Mouse (Mus musculus) T-helper 1 cell (primary cell): ENCODE measurements around the gene Rnf39.

Experiments
- in situ Hi-C: fragments of 300-600 bp; cut with MboI, MseI; formaldehyde crosslinking; loops from one replicate; pipeline ENCODE4 v1.15.1; 2025; ENCODE audit warnings: high pct_unique_total_duplicates

Gene Rnf39

DNA sequence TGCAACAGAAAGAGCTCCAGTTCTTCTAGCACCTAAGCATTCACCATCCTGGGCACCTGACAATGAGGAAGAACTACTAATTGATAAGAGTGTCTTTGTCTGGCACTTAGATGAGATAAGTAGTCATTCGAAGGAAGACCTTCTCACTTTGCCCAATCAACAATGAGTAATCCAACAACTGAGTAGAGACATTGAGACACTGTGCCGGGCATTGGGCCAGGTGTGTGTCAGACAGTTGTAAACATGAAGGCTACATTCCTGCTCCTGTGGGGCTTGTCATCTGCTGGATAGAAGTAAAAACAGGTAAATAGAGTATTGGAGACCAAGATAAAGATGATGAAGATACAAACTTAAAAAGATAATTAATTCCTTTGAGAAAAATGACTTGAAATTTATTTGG is 4.7 kb upstream of the Rnf39 start:
- in situ Hi-C loops = no loop called here

DNA sequence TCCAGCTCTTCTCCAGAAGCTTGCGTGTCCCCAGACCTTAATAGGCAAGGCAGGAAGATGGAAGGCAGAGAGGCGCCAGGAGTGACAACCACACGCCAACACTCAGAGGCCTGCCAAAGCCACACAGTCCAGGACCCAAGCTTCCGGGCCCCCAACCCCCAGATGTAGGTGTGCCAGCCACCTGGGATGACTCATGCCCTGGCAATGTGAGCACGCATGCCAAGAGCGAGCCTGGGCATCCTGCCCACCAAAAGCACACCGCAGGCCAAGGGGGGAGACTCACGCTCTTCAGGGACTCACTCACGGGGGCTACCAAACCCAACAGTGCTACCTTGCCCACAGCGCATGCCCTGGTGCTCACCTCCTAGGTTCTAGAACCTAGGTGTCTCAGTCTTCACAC is 327 bp upstream of the Rnf39 start:
- in situ Hi-C loops = loop anchor here (5.0 to 10.0 kb wide), 2 partner anchors 105 to 332 kb away; partner anchors contain the start of genes Gabbr1 and H2-M3

DNA sequence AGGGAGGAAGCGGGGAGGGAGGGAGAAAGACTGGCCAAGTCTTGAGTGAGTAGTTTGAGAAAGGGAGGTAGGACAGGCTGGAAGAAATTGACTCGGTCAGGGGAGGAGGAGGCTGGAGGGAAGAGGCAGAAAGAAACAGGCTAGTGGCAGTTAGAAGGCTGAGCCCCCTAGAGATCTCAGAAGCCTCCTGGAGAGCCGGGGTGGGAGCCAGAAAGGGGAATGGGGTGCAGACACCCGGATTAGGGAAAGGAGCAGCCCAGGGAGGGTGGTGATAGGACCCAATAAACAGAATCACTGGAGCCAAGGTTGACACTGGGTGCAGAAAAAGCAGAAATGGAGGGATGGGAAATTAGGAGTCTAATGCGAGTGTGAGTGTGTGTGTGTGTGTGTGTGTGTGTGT is 973 bp downstream of the Rnf39 start:
- in situ Hi-C loops = loop anchor here (5.0 to 10.0 kb wide), 2 partner anchors 104 to 331 kb away; partner anchors contain the start of genes Gabbr1 and H2-M3

DNA sequence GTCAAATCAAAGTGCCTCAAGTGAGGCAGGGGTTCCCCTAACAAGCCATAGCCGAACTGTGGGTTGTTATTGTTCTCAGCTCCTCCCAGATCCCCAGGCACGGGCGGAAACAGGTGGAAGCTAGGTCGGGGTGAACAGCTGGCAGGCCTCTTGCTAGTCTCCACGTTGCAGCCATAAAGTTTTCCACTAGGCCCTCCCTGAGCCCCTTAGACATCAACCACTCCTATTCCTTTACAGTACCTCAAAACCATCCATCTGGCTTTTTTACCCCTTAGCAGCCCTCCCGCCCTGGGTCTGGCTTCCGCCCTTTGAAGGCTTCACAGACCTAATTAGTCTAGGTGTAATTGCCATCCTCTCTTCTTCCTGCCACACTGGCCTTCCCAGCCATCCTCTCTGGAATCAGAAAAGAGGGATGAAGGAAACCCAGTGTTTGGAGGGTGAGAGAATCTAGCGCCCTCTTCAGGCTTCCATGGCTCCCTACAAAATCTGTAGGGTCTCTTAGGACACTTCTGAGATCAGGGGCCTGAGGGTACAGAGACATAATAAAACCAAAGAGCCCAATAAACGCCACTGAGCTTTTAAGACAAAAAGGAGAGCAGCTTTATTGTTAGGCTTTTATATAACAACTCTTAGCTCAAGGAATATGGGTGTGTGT is 1.5 kb downstream of the Rnf39 start:
- in situ Hi-C loops = loop anchor here (5.0 to 10.0 kb wide), 2 partner anchors 103 to 331 kb away; partner anchors contain the start of genes Gabbr1 and H2-M3

DNA sequence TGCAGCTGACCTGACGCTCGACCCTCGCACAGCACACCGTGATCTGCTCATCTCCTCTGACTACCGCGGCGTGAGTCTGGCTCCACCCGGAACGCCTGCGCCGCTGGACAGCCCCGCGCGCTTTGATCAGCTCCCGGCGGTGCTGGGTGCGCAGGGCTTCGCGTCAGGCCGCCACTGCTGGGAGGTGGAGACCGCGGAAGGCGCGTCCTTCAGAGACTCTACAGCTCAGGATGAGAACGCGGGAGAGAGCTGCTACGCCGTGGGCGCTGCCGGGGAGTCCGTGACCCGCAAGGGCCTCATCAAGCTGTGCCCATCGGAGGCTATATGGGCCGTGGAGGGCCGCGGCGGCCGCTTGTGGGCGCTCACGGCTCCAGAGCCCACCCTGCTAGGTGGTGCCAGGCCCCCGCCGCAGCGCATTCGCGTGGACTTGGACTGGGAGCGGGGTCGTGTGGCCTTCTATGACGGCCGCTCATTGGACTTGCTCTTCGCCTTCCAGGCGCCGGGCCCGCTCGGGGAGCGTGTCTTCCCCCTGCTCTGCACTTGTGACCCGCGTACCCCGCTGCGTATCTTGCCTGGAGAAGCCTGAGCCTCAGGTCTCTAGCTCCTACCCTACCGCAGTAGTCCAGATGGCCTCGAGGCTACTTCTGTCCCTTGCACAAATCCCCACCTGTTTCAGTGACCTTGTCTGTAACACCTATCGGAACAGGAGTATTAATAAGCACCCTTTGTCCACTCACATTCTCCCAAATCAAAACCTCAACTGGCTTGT is 4.5 kb downstream of the Rnf39 start:
- in situ Hi-C loops = loop anchor here (10.0 kb wide), 1 partner anchor 328 kb away; the partner anchor contains the start of gene H2-M3

DNA sequence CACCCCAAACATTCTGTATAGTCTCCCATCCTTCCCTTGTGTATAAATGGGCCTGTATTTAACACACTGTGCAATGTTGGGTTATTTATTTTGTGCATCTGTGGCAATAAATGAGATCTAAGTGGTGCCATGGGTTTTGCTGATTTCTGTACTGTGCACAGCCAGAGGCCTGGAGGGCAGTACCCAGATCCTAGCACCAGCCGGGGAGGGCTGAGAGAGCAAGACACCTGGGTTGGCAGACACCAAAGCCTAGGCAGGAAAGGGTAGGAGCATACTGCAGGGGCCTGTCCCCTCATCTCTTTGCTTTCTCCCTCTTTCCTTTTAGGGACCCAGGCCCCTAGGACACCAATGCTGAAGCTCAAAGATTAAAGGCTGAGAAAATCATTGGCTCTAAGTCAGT is 5.6 kb downstream of the Rnf39 start:
- in situ Hi-C loops = loop anchor here (10.0 kb wide), 1 partner anchor 327 kb away; the partner anchor contains the start of gene H2-M3

DNA sequence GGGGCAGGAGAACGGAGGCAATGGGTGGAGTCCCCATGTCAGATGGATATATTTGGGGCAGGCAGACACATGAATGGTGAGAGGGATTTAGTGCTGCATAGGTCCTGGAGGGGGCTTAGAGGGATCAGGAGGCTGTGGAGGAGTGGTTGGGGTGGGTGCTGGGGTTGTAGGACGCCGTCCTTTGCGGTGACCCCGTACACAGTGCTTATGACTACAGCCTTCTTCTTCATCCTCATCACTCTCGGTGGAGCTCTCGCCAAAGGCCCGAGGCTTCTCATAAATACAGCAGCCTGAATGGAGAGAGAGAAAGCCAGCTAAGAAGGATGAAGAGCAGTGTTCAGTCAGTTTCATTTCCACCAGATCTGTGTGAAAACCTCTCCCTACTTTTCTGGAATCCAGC is 6.5 kb downstream of the Rnf39 start:
- in situ Hi-C loops = loop anchor here (10.0 kb wide), 1 partner anchor 326 kb away; the partner anchor contains the start of gene H2-M3

DNA sequence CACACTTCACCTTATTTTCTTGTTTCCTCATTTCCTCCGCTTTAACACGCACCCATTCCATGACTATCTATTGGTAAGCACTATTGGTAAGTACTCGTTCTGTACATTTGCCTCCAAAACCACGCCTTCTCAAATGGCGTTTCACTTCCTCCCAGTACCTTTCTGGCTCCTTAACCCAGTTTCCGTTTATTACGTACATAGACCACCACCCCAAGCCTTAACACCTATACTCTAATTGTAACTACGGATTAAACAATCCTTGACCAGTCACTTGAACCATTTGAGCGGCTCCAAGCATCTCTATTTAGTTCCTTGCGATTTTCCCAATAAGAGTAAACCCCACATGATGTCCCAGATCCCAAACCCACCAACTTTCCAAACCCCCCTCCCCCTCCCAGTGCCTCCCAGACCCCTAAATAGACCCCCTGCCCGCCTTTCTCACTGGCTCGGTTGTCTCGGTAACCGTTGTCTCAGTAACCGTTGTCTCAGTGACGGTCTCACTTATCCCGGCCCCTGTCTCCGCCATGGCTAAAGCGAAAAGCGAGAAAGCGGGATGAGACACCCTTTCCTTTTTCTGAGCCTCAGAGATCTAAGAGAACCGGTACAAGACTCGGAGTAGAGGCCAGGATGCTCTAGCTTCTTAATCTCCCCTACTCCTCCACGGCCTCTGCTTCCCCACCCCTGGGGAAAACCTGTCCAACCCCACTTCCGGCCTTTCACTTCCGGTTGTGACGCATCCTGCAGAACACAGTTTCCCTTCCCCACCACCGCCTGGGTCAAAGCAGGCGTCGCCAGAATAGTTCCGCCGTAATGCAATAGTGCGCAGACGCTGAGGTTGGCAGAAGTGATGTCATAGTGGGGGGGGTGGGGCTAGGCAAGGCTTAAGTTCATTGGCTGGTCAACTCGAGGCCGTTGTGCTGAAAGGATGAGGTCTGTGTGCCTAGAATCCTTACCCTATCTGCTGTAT is 8.5 kb downstream of the Rnf39 start, which contains the start of gene Ppp1r11:
Gene Ppp1r11 (minus strand): TSS at position 761 of the 967 bp plus-strand sequence.
- in situ Hi-C loops = no loop called here

DNA sequence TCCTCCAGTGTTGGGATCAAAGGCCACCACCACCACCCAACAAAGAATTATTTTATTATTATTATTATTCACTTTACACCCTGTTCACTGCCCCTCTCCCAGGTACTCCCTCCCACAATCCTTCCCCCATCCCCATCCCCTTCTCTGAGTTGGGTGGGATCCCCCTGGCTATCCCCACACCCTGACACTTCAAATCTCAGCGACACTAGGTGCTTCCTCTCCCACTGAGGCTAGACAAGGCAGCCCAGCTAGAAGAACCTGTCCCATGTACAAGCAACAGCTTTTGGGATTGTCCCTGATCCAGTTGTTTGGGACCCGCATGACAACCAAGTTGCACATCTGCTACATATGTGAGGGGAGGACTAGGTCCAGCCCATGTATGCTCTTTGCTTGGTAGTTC is 9.9 kb downstream of the Rnf39 start:
- in situ Hi-C loops = no loop called here

DNA sequence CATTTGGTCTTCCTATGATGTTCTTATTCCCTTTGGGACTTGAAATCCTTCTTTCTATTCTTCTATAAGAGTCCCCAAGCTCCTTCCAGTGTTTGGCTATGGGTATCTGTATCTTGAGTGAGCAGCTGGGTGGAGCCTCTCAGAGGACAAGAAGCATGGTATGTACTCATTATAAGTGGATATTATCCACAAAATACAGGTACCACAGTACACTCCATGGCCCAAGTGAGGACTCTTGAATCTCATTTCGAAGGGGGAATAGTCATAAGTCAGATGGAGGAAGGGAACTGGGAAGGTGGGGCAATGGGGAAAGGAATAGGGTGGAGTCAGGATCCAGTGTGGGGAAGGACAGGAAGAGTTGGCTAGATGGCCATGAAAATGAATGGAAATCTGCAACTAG is 10.3 kb downstream of the Rnf39 start:
- in situ Hi-C loops = no loop called here

DNA sequence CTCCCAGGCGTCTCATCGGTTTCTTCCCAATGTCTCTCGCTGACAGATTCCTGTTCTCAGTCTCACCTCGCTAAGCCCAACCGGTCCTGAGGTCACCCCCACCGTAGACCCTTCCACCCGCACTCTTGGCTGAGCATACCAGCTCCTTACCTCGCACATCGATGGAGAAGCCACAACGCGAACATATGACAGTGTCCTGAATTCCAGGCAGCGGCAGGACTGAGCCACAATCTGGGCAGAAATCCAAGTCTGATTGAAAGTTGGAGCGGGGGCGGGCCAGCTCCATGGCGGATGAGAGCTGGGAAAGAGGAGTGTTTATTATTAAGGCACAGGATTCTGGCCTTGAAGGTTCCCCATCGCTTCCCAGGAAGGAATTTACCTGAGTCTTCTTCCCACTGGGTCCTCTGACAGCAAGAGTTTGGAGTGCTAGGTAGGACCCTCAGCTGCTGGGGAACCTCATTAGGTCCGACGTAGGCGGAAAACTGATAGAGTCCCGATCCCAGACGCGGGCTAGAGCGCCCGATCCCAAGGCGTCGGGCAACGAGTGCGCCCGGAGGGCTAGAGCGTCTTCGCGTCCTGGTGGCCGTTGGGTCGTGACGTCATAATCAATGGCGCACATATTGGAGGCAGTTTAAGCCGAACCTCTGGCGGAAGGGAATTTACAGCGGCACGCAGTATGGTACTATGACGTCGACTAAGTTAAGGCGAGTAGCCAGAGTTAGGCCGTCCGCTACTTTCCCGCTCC is 15.5 kb downstream of the Rnf39 start, which contains the start of the genes Znrd1 and Znrd1as:
Gene Znrd1 (minus strand): TSS at position 561 of the 745 bp plus-strand sequence.
Gene Znrd1as (plus strand): TSS at position 594 of the 745 bp plus-strand sequence.
- in situ Hi-C loops = no loop called here

DNA sequence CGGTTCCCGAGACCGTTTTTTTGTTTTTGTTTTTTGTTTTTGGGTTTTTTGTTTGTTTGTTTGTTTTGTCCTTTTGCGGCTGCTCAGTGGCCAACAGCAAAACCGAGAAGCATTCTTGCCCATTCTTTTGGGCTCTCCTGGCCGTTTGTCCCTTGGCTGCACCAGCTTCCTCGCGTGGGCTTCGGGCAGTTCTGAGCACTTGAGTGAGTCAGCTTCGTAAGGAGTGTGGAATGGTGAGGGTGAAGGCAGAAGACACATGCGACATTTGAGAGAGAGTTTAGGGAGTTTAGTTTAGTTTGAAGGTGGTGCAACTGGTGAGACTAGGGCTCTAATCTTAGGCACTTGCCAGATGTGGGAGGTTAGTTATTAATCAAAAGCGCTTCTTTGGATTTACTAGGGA is 16.2 kb downstream of the Rnf39 start:
- in situ Hi-C loops = no loop called here

DNA sequence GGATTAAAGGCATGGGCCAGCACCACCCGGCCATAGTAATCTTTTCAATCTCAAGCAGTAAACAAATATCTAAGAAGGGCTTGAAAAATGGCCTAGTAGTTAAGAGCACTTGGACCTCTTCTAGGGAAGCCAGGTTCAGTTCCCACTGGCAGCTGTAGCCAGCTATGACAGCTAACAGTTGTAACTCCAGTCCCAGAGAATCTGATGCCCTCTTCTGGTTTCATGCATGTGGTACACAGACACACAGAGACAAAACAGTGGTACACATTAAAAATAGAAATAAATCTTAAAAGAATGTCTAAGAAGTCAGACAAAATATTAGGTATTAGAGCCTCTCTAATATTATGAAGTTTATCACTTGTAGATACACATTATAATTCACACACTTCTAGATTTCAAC is 18.4 kb downstream of the Rnf39 start:
- in situ Hi-C loops = no loop called here

DNA sequence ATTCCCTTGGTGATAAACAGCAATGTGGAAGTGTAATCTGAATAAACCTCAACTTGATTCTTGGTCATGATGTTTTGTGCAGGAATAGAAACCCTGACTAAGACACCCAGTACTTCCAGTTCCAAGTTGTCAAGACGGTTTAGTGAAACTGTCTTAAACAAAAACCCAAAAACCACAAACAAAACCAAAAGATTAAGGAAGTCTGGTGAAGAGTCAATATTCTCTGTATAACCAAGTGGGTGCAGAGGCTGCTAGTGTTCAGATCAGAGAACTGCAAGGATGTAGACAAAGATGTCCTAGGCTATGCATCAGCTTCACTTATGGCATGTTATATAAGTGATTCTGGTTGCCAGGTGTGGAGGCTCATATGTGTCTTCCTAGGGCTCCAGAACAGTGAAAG is 24.2 kb downstream of the Rnf39 start:
- in situ Hi-C loops = no loop called here

DNA sequence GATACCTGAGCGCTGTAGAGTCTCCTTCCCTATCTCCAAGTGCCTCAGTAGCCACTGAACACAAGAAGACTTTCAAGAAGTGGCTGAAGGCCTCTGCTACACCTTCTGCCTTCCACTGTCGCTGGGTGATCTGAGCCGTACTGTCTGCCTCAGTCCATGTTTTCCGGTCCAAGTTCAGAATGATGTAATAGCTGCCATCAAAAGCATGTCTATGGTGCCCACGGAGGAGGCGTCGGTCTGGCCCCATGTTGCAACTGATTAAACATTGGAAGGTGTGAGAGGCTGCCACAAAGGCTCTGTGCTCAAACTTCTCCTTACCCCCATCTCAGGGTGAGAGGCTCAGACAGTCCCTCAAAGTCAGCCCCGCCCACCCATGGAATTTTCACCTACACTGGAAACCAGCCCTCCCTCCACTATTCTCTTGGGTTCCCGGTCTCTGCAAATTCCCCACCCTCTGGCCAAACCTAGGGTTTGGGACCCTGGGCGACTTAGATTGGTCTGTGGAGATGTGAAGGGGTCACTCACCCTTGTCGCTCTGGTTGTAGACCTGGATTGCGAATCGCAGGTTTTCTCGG is 27.7 kb downstream of the Rnf39 start:
- in situ Hi-C loops = no loop called here

DNA sequence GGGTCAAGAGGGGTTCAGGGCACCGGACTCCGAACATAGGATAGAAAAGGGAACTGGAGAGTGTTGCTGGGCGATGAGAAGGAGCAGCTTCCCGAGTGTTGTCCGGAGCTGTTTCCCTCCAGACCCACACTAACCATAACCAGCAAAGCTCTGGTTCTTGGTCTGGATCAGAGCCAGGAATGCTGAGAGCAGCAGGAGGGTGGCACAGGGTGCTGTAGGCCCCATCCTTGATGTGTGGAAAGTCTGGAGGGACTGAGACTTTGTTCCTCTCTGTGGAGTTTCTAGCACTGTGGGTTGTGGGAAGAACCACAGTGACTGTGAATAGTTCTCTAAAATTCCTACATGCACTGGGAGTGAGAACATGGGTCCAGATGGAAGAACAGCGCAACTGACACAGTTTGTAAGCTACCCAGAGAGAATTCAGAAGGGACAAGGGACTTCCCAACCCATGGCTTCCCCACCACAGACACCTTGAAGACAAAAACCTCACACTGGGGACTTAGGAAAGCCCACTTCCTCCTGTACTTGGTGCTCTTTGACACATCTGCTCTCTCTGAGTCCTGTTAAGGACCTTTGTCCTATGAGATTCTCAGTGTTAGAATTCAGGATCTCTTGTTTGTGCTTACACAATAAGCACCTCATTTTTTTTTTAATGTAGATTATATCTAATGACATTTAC is 28.6 kb downstream of the Rnf39 start:
- in situ Hi-C loops = no loop called here

DNA sequence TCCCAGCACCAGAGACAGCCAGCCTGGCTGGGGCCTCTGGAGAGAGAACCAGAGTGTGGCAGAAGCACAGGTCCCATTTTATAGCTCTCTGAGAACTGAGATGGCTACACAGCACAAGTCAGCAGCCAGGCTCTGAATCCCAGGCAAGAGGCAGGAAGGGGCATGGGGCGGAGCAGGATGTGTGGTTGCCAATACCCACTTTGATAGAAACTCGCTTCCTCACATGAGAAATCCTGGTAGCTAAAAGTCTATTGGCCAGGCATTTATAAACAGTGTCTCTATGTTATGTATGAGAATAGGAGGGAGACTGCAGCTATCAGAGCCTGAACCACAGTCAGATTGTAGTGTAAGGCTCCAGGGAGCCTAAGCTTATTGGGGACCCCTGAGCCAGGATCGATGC is 30.1 kb downstream of the Rnf39 start:
- in situ Hi-C loops = no loop called here

DNA sequence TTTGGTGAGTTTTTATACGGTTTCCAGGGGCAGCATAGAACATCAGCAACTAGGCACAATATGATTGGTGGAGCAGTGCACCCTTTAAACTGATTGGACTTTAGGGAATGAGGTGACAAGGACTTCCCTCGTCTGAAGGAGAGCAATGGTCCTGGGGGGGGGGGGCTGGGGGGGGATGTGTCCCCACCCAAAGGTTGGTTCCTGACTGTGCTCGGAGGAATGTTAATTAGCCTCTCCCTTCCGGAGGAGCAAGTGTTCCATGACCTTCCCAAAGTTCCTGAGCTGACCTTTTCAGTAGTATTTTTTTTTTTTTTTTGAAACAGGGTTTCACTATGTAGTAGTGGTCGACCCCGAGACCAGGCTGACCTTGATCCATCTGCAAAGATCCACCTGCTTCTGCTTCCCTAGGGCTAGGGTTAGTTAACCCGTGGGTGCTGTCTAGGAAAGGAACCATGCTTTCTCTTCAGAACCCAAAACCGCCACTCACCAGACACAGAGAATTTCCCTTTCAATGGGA is 30.6 kb downstream of the Rnf39 start:
- in situ Hi-C loops = no loop called here

DNA sequence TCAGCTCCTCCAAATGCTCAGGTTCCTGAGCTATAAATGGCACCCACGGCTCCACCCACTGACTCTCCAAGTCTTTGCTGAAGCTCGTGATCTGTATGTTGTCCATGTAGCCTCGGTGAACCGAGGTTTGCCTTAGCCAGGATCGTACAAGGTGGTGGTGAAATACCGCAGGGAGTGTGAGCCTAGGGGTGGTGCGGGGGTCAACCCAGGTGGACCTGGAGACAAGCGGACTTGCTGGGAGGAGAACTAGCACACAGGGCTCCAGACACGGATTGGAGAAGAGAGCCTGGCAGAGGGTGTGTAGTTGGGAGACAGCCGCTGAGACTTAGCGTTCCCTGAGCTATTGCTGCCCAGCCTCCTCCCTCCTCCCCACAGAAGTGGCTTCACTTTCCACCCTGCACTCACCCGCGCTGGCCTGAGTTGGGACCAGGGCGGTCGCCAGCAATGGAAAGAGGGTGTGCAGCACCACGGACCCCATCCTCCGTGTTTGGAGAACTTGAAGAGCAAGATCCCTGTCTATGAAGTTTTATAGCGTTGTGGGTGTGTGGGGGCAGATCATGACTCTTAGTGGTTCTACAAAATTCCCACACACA is 38.6 kb downstream of the Rnf39 start, which contains the start of gene 2410137M14Rik:
Gene 2410137M14Rik (minus strand): TSS at position 17 of the 593 bp plus-strand sequence.
- in situ Hi-C loops = no loop called here
